Mouse (Mus musculus) subcutaneous adipose tissue, adult 2 months (tissue): ENCODE data around the gene Cfap300. TPM values are rescaled to one million over a fixed set of nuclear protein-coding genes. Genes with fewer than 3 reads are reported as not detected.

ENCODE experiments used
- polyA plus RNA-seq: library from polyadenylated mRNA; depleted of rRNA; stranded (reverse); fragments of >200 nt; gene quantifications from 2 replicates; pipeline ENCODE4 v1.2.3, GENCODE M21; 2012; ENCODE audit warnings: low replicate concordance; rRNA removed

Gene Cfap300
- 2.2 and 3.6 TPM in 2 replicates for polyA plus RNA-seq

GRCm38 (mm10) chr9:8042338-8043043, at the start of gene Cfap300:
Gene Cfap300, minus strand, starts transcription at chr9:8042823.

GRCm38 (mm10) chr9:8004370-8004991, 38.1 kb downstream of the Cfap300 start, which contains the start of gene Yap1:
Gene Yap1, minus strand, starts transcription at chr9:8004596.

Other genes with a start within 250 kb of the Cfap300 start
- 13.5 and 18.9 TPM in 2 replicates for gene Birc2, start 205.8 kb downstream of the Cfap300 start, polyA plus RNA-seq
- 16.1 and 21.5 TPM in 2 replicates for gene Birc3, start 169.6 kb downstream of the Cfap300 start, polyA plus RNA-seq
- 46.7 and 66.5 TPM in 2 replicates for gene Yap1, start 38.2 kb downstream of the Cfap300 start, polyA plus RNA-seq
- 0.52 and 1.8 TPM in 2 replicates for gene Cep126, start 91.5 kb upstream of the Cfap300 start, polyA plus RNA-seq